Mouse (Mus musculus): ENCODE data around the gene Tnrc6b. TPM values are rescaled to one million over a fixed set of nuclear protein-coding genes. Genes with fewer than 3 reads are reported as not detected.

Gene Tnrc6b
- polyA plus RNA-seq, 1 experiment: 8.9 TPM

GRCm38 (mm10) chr15:80844262-80844661, 133.1 kb downstream of the Tnrc6b start:
- no peaks in the 10 kb centered on the region for H3K36me3 ChIP-seq (ENCODE audit: control insufficient read depth, insufficient read depth)
- H3K4me2 ChIP-seq (ENCODE audit: low read depth): no peak overlapping the region
- no peaks in the 10 kb centered on the region for H3K27me3 ChIP-seq (ENCODE audit: control insufficient read depth, insufficient read depth, insufficient read length)
- peaks cover 88% of the 10 kb centered on the region for H3K79me2 ChIP-seq (ENCODE audit: control insufficient read depth, insufficient read depth)
- H3K4me3 ChIP-seq: no peak overlapping the region
- H3ac ChIP-seq (ENCODE audit: control insufficient read depth, insufficient read length): no peak overlapping the region
- no peak for TF ChIP-seq TCF12 (IDR thresholded peaks at IDR 0.05; ENCODE audit: insufficient read depth, poor library complexity, severe bottlenecking)
- no peak for TF ChIP-seq CEBPB (IDR thresholded peaks at IDR 0.05; ENCODE audit: insufficient read depth, poor library complexity, severe bottlenecking)
- no peak for TF ChIP-seq E2F4 (IDR thresholded peaks at IDR 0.05; ENCODE audit: insufficient read depth)
- no peak for TF ChIP-seq SRF (IDR thresholded peaks at IDR 0.05; ENCODE audit: control insufficient read depth, insufficient read length, low read depth)
- TF ChIP-seq REST (IDR thresholded peaks at IDR 0.05; ENCODE audit: insufficient read depth, insufficient read length): no peak
- TF ChIP-seq MAX (IDR thresholded peaks at IDR 0.05; ENCODE audit: low read depth): no peak
- no peak for TF ChIP-seq POLR2AphosphoS2 (IDR thresholded peaks at IDR 0.05; ENCODE audit: insufficient read length, low read depth)
- TF ChIP-seq TCF3 (IDR thresholded peaks at IDR 0.05; ENCODE audit: insufficient read length, low read depth): no peak
- TF ChIP-seq POLR2A (IDR thresholded peaks at IDR 0.05; ENCODE audit: insufficient read length, low read depth): no peak
- no peak for TF ChIP-seq MYOG (IDR thresholded peaks at IDR 0.05; ENCODE audit: control insufficient read depth in 1 of 3, insufficient read depth in 1 of 3, insufficient read length in 2 of 3, low read depth in 2 of 3)
- no peak for TF ChIP-seq USF1 (IDR thresholded peaks at IDR 0.05; ENCODE audit: low read depth)
- TF ChIP-seq MYOD1 (IDR thresholded peaks at IDR 0.05; ENCODE audit: control insufficient read depth in 1 of 3, insufficient read length in 2 of 3, low read depth in 2 of 3): no peak

GRCm38 (mm10) chr15:80844926-80845325, 133.8 kb downstream of the Tnrc6b start:
- Histone ChIP-seq H3K36me3 (ENCODE audit: control insufficient read depth, insufficient read depth) (no peaks in the 10 kb centered on the region), H3K4me3 (no peak overlapping the region), H3K4me2 (ENCODE audit: low read depth) (no peak overlapping the region), H3K27me3 (ENCODE audit: control insufficient read depth, insufficient read depth, insufficient read length) (no peaks in the 10 kb centered on the region), H3K79me2 (ENCODE audit: control insufficient read depth, insufficient read depth) (peaks cover 85% of the 10 kb centered on the region), H3ac (ENCODE audit: control insufficient read depth, insufficient read length) (no peak overlapping the region)
- no peak for TF ChIP-seq MYOD1 (IDR thresholded peaks at IDR 0.05; ENCODE audit: control insufficient read depth in 1 of 3, insufficient read length in 2 of 3, low read depth in 2 of 3)
- TF ChIP-seq REST (IDR thresholded peaks at IDR 0.05; ENCODE audit: insufficient read depth, insufficient read length): no peak
- TF ChIP-seq TCF3 (IDR thresholded peaks at IDR 0.05; ENCODE audit: insufficient read length, low read depth): no peak
- no peak for TF ChIP-seq TCF12 (IDR thresholded peaks at IDR 0.05; ENCODE audit: insufficient read depth, poor library complexity, severe bottlenecking)
- TF ChIP-seq MAX (IDR thresholded peaks at IDR 0.05; ENCODE audit: low read depth): no peak
- TF ChIP-seq SRF (IDR thresholded peaks at IDR 0.05; ENCODE audit: control insufficient read depth, insufficient read length, low read depth): no peak
- TF ChIP-seq E2F4 (IDR thresholded peaks at IDR 0.05; ENCODE audit: insufficient read depth): no peak
- TF ChIP-seq CEBPB (IDR thresholded peaks at IDR 0.05; ENCODE audit: insufficient read depth, poor library complexity, severe bottlenecking): no peak
- TF ChIP-seq MYOG (IDR thresholded peaks at IDR 0.05; ENCODE audit: control insufficient read depth in 1 of 3, insufficient read depth in 1 of 3, insufficient read length in 2 of 3, low read depth in 2 of 3): no peak
- no peak for TF ChIP-seq POLR2A (IDR thresholded peaks at IDR 0.05; ENCODE audit: insufficient read length, low read depth)
- TF ChIP-seq POLR2AphosphoS2 (IDR thresholded peaks at IDR 0.05; ENCODE audit: insufficient read length, low read depth): no peak

GRCm38 (mm10) chr15:80850004-80850403, 138.9 kb downstream of the Tnrc6b start:
- Histone ChIP-seq H3K4me3 (no peak overlapping the region), H3K4me2 (ENCODE audit: low read depth) (no peak overlapping the region), H3ac (ENCODE audit: control insufficient read depth, insufficient read length) (no peak overlapping the region), H3K27me3 (ENCODE audit: control insufficient read depth, insufficient read depth, insufficient read length) (no peaks in the 10 kb centered on the region), H3K79me2 (ENCODE audit: control insufficient read depth, insufficient read depth) (peaks cover 88% of the 10 kb centered on the region), H3K36me3 (ENCODE audit: control insufficient read depth, insufficient read depth) (no peaks in the 10 kb centered on the region)
- TF ChIP-seq MAX (IDR thresholded peaks at IDR 0.05; ENCODE audit: low read depth): no peak
- TF ChIP-seq USF1 (IDR thresholded peaks at IDR 0.05; ENCODE audit: low read depth): no peak
- no peak for TF ChIP-seq TCF12 (IDR thresholded peaks at IDR 0.05; ENCODE audit: insufficient read depth, poor library complexity, severe bottlenecking)
- TF ChIP-seq E2F4 (IDR thresholded peaks at IDR 0.05; ENCODE audit: insufficient read depth): no peak
- no peak for TF ChIP-seq MYOD1 (IDR thresholded peaks at IDR 0.05; ENCODE audit: control insufficient read depth in 1 of 3, insufficient read length in 2 of 3, low read depth in 2 of 3)
- TF ChIP-seq REST (IDR thresholded peaks at IDR 0.05; ENCODE audit: insufficient read depth, insufficient read length): no peak
- no peak for TF ChIP-seq CEBPB (IDR thresholded peaks at IDR 0.05; ENCODE audit: insufficient read depth, poor library complexity, severe bottlenecking)
- no peak for TF ChIP-seq SRF (IDR thresholded peaks at IDR 0.05; ENCODE audit: control insufficient read depth, insufficient read length, low read depth)
- TF ChIP-seq POLR2AphosphoS2 (IDR thresholded peaks at IDR 0.05; ENCODE audit: insufficient read length, low read depth): no peak
- TF ChIP-seq POLR2A (IDR thresholded peaks at IDR 0.05; ENCODE audit: insufficient read length, low read depth): no peak
- TF ChIP-seq MYOG (IDR thresholded peaks at IDR 0.05; ENCODE audit: control insufficient read depth in 1 of 3, insufficient read depth in 1 of 3, insufficient read length in 2 of 3, low read depth in 2 of 3): no peak

GRCm38 (mm10) chr15:80850682-80851475, 139.8 kb downstream of the Tnrc6b start:
- Histone ChIP-seq H3K4me2 (ENCODE audit: low read depth) (no peak overlapping the region), H3K4me3 (no peak overlapping the region), H3K79me2 (ENCODE audit: control insufficient read depth, insufficient read depth) (peaks cover 80% of the 10 kb centered on the region), H3K27me3 (ENCODE audit: control insufficient read depth, insufficient read depth, insufficient read length) (no peaks in the 10 kb centered on the region), H3ac (ENCODE audit: control insufficient read depth, insufficient read length) (no peak overlapping the region), H3K36me3 (ENCODE audit: control insufficient read depth, insufficient read depth) (no peaks in the 10 kb centered on the region)
- no peak for TF ChIP-seq POLR2A (IDR thresholded peaks at IDR 0.05; ENCODE audit: insufficient read length, low read depth)
- TF ChIP-seq SRF (IDR thresholded peaks at IDR 0.05; ENCODE audit: control insufficient read depth, insufficient read length, low read depth): no peak
- TF ChIP-seq REST (IDR thresholded peaks at IDR 0.05; ENCODE audit: insufficient read depth, insufficient read length): no peak
- TF ChIP-seq E2F4 (IDR thresholded peaks at IDR 0.05; ENCODE audit: insufficient read depth): no peak
- no peak for TF ChIP-seq CEBPB (IDR thresholded peaks at IDR 0.05; ENCODE audit: insufficient read depth, poor library complexity, severe bottlenecking)
- TF ChIP-seq MAX (IDR thresholded peaks at IDR 0.05; ENCODE audit: low read depth): no peak
- TF ChIP-seq MYOG (IDR thresholded peaks at IDR 0.05; ENCODE audit: control insufficient read depth in 1 of 3, insufficient read depth in 1 of 3, insufficient read length in 2 of 3, low read depth in 2 of 3): no peak
- no peak for TF ChIP-seq USF1 (IDR thresholded peaks at IDR 0.05; ENCODE audit: low read depth)
- no peak for TF ChIP-seq TCF12 (IDR thresholded peaks at IDR 0.05; ENCODE audit: insufficient read depth, poor library complexity, severe bottlenecking)
- no peak for TF ChIP-seq TCF3 (IDR thresholded peaks at IDR 0.05; ENCODE audit: insufficient read length, low read depth)
- TF ChIP-seq MYOD1 (IDR thresholded peaks at IDR 0.05; ENCODE audit: control insufficient read depth in 1 of 3, insufficient read length in 2 of 3, low read depth in 2 of 3): no peak
- no peak for TF ChIP-seq POLR2AphosphoS2 (IDR thresholded peaks at IDR 0.05; ENCODE audit: insufficient read length, low read depth)
